Mouse (Mus musculus) inflammation-experienced regulatory T-cells, adult 6 months (primary cell): ENCODE measurements around the gene Fkbp2. TPM values are rescaled to one million over a fixed set of nuclear protein-coding genes. Genes with fewer than 3 reads are reported as not detected.

ENCODE experiments used
- ATAC-seq: one replicate; pipeline ENCODE4 v1.8.0; 2017
- polyA plus RNA-seq, 3 experiments: library from polyadenylated mRNA; unstranded; fragments of 100-300 nt; shearing (Covaris generic); gene quantifications; one replicate each; pipeline ENCODE4 v1.2.1; 2017

Fkbp2 gene
- 100 to 1,000 TPM in 1 of 3 experiments, 10 to 100 TPM in 2; 44.0 to 102 (median 47.1) TPM for polyA plus RNA-seq

DNA sequence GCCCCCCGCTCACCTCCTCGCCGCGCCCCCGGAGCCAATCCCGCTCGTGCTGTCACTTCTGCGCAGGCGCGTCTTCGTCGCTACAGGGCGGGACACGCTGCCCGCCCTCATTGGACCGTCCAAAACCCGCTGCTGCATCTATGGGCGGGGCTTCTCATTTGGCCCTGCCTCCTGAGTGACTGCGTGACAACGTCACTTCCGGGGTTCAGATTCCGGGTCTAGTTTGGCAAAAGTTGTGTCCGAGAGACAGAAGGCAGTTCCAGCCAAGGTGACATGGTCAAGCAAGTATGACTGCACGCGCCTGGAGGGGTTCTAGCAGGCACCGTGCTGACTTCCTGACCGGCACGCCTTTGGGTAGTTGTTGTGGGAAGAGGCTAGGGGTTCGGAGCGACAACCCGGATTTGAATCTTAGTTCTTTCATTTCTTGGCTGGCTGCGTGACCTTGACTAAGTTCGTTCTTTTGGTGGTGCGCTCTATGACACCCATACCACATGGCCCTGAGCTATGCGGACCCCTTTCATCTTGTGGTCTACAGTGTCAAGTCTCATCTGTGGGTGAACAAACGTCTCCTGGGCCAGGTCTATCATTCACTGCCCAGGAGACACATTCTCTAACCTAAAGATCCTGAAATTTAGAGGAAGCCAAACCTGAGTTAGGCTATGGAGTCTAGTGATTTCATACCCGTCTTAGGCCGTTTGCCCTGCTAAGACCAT, at the start of gene Fkbp2:
Gene Fkbp2 (minus strand): TSS at position 121 of the 713 bp plus-strand sequence.
- peak; percentile 64 for ATAC-seq

- no peak for ATAC-seq
These were observed 49.2 kb upstream of the Fkbp2 start for GRCm38 (mm10) chr19:7029531-7029930.

DNA sequence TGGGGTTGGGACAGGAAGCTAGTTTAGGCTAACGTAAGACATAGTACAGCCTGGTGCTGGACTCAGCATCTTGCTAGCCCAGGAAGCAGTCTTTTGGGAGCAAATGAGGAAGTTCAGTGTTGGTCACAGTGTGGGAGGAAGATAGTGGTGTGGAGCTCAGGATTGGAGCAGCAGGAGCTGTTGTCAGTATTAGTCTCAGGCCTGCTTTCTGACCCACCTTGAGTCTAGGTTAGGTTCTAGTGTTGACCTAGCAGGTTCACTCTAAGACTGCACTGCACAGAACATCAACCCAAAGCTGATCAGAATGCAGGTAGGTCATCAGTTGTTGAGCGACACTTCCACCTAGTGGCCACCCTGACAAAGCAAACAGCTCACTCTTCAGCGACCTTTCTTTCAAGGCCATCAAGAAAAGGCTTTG, 39.9 kb upstream of the Fkbp2 start:
- peak; percentile 43 for ATAC-seq

DNA sequence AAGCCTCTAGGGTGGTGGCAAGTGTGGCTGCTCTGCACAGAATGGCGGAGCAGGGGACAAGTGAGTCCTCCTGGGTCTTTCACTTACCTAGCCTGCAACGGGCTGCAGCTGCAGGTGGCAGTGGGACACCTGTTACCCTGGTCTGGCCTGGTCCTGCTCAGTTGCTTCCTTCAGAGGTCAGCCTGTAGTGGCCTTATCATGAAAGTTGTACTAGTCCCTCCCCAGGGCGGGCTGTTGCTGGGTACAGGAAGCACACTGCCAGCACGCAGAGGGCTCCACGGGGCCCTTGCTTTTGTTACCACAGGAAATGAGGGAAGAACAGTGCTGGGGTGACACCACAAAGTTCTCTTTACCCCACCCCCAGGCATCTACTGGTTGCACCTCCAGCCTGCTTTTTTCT, 38.9 kb upstream of the Fkbp2 start, which contains the start of gene Fermt3:
Gene Fermt3 (minus strand): TSS at position 279 of the 400 bp plus-strand sequence.
- peak; percentile 81 for ATAC-seq

DNA sequence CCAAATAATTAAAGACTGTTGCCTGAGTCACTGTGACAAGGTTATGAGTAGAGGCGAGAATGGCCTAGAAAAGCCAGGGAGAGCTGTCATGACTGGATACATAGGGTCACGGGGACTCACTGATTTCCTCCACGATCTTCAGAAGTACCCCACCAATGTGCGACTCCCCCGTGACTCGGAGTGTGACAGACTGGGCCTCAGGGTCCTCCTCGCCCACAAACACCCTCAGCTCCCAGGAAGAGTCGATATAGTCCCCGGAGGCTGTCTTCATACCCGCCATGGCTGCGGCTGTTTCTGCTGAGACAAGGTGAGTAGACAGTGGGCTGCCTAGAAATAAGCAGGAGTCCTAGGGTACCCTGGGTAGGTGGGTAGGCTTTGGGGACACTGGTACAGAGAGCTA, 38.2 kb upstream of the Fkbp2 start:
- no peak for ATAC-seq

DNA sequence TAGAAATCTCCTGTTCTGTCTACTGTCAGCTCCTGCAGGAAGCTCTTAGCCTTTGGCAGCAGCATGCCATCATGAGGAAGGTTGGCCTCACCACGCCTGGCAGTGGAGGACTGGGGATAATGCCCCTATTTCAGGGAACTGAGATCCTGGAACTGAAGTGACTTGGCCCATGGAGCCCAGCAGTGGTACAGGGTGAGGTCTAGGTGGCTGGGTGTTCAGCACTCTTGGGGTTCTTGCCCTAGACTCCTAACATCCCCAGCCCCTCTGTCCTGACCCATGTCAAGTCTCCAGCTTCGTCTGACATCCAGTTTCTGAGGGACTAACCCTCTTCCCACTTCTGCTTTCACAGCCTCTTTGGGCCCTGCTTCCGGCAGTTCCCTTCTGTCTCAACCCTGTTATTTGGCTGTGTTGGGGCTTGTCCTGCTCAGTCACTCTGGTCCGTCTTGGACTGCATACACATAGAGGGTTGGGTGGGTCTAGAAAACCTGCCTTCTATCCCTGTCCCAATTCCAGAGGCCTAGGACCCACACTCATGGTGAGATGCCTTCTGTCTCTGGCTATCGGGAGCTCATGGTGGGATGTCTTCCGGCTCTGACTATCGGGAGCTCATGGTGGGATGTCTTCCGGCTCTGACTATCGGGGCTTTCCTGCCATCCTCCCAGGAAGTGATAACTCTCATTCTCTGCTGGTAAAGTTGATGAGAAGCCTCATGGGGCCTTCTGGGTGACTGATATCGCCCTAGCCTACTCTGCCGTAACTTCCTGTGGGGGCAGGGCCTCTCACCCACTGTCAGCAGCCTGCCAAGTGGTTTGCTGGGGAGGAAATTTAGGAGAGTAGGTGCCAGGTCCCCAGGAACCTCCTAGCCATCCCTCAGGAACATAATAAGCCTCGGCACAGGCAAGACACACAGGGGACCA, 37.5 kb upstream of the Fkbp2 start:
- ATAC-seq, result peak; percentile 74

DNA sequence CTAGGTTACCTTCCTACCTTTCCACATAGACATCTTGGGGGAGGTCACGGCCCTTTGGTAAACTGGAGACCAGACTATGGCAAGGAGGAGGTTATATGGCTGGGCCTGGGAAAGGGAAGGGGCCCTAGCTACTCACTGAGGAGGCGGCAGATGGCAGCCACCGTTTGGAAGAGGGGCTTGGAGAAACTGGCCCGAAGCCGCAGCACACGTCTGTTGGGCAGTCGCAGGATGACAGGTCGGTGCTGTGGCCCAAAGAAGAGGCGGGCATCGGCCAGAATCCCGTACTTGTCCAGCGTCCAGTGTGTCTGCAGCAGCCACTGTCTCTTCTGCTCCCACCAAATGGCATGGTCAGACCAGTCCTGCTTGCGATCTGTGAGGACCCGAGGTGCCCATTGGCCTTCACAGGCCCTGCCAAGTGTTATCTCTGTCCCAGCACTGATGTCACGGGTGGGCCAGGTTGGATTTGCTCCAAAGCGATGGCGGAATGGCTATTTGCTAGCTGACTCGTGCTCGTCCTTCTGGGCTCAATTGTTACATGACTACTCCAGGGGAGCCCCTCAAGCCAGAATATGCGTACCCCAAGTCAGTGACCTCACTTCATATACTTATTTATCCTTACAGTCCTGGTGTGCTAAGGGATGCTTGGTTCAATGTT, 34.3 kb upstream of the Fkbp2 start:
- ATAC-seq, result no peak

DNA sequence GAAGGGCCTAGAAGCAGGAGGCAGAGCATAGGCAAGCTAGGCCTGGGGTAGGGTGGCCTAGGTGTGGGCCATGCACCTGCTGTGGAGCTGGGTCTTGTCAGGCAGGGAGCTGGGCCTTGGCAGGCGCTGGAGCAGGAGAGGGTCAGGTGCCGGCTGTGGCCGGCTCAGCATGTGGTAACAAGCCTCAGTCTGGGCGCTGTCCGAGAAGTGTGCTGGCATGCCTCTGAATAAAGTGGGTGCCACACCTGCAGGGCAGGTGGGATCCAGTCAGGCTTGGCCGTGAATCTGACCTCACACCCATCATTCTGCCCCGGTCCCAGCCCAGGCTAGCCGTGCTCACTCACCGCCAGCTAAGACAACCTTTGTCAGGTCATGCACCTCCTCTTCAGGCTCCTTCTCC, 33.7 kb upstream of the Fkbp2 start:
- no peak for ATAC-seq

DNA sequence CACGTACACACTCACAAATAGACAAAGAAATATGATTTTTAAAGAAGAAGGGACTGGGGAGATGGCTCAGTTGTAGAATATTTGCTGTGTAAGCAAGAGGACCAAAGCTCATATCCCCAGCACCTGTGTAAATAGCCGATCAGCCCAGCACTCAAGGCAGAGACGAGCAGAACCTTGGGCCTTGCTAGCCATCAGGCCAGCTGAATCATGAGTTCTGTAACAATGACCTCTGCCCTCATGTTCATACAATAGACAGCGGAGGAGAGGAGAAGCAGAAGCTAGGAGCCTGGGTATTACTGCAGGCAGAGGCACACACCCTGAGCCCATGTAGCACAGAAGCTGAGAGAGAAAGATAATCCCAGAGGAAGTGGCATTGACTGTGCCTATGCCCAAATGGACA, 32.1 kb upstream of the Fkbp2 start:
- no peak for ATAC-seq

GRCm38 (mm10) chr19:7006892-7007593, 26.7 kb upstream of the Fkbp2 start:
- ATAC-seq, result no peak

GRCm38 (mm10) chr19:6999360-7000063, 19.2 kb upstream of the Fkbp2 start:
- ATAC-seq, result no peak

DNA sequence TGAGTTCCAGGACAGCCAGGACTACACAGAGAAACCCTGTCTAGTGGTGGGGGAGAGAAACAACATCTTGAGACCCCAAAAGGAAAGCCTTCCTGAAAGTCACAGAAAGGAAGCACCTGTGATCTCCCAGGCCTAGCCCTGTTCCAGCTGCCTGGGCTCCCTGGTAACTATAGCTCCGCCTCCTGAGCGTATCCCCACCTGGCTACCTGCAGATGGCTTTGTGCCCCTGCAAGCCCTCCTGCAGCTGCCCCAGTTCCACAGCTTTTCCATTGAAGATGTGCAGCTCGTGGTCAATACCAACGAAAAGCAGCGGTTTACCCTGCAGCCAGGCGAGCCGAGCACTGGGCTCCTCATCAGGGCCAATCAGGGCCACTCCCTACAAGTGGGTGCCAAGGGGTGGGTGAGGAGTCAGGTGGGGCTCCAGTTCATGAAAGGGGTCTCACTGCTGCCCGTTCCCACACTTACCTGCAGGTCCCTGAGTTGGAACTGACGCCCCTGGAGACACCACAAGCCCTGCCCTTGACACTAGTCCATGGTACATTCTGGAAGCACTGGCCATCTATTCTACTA, 17.5 kb upstream of the Fkbp2 start:
- ATAC-seq, result no peak

DNA sequence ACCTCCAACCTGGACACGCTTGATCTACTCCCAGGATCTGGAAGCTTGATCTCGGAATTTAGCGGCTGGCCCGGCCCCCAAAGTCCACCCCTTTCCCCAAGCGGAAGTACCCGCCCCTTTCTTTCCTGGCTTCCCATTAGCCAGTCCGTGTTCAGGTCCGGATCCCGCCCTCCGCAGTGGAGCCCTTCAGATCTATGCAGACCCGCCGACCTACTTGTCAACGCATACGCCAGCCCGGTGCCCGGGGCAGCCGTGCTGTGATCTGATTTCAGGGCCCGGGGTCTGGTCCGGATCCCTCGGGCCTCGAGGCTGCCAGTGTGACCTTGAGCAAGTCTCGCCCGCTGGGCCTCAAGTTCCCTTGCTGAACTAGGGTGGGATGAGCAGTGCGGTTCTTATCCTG, 15.7 kb upstream of the Fkbp2 start, which contains the start of the genes Nudt22 and Trpt1:
Gene Nudt22 (minus strand): TSS at position 112 of the 400 bp plus-strand sequence.
Gene Trpt1 (plus strand): TSS at position 126 of the 400 bp plus-strand sequence.
- peak; percentile 50 for ATAC-seq

- ATAC-seq, result no peak
These were observed 15.1 kb upstream of the Fkbp2 start for GRCm38 (mm10) chr19:6995255-6995991.

GRCm38 (mm10) chr19:6994489-6994888, 14.2 kb upstream of the Fkbp2 start:
- no peak for ATAC-seq

- ATAC-seq, result no peak
These were observed 13.7 kb upstream of the Fkbp2 start for GRCm38 (mm10) chr19:6994002-6994401.

GRCm38 (mm10) chr19:6993011-6993770, 12.9 kb upstream of the Fkbp2 start:
- ATAC-seq, result no peak

- peak; percentile 98 for ATAC-seq
These were observed 11.9 kb upstream of the Fkbp2 start, which contains the start of gene Dnajc4 for GRCm38 (mm10) chr19:6992011-6992858. Gene Dnajc4 (minus strand): TSS chr19:6992572.
